Mouse (Mus musculus) embryo, embryonic 9.5 days (tissue): ENCODE data around the gene Pus1.
A peak's percentile ranks its signal among the peaks of the same experiment; 100 is the strongest.
"Not testable (repeated sequence)": the region's sequence is repeated elsewhere in the genome, so short reads cannot be mapped to it uniquely, and the experiment has no call there.

Experiments
- DNase-seq: peaks from one replicate; pipeline ENCODE4 v3.0.0-alpha.2; 2017; ENCODE audit errors: extremely low spot score

Pus1 gene

GRCm38 (mm10) chr5:110781529-110782238 is 1.2 kb upstream of the Pus1 start:
- no peak for DNase-seq

- no peak for DNase-seq
Measured at GRCm38 (mm10) chr5:110780761-110781528, 486 bp upstream of the Pus1 start.

GRCm38 (mm10) chr5:110779276-110779997 is 1.0 kb downstream of the Pus1 start:
- no peak for DNase-seq

- DNase-seq, result no peak
Measured at GRCm38 (mm10) chr5:110778263-110778662, 2.2 kb downstream of the Pus1 start.

GRCm38 (mm10) chr5:110776141-110776540 is 4.3 kb downstream of the Pus1 start:
- no peak for DNase-seq

GRCm38 (mm10) chr5:110774511-110774910 is 5.9 kb downstream of the Pus1 start:
- no peak for DNase-seq

GRCm38 (mm10) chr5:110772945-110773344 is 7.5 kb downstream of the Pus1 start:
- not testable (repeated sequence) for DNase-seq

- peak; percentile 100 for DNase-seq
Measured at GRCm38 (mm10) chr5:110770448-110771158, 9.9 kb downstream of the Pus1 start, which contains the start of gene Ep400. Gene Ep400, minus strand, starts transcription at chr5:110770717.

- no peak for DNase-seq
Measured at GRCm38 (mm10) chr5:110770031-110770445, 10.4 kb downstream of the Pus1 start.

GRCm38 (mm10) chr5:110769272-110769671 is 11.2 kb downstream of the Pus1 start:
- no peak for DNase-seq

GRCm38 (mm10) chr5:110763890-110764289 is 16.6 kb downstream of the Pus1 start:
- no peak for DNase-seq

GRCm38 (mm10) chr5:110745021-110745420 is 35.4 kb downstream of the Pus1 start:
- no peak for DNase-seq

GRCm38 (mm10) chr5:110739496-110740275 is 40.8 kb downstream of the Pus1 start:
- no peak for DNase-seq

GRCm38 (mm10) chr5:110735606-110736005 is 44.9 kb downstream of the Pus1 start:
- DNase-seq, result no peak

- no peak for DNase-seq
Measured at GRCm38 (mm10) chr5:110733231-110733823, 47.1 kb downstream of the Pus1 start.

- DNase-seq, result no peak
Measured at GRCm38 (mm10) chr5:110731227-110731626, 49.2 kb downstream of the Pus1 start.

GRCm38 (mm10) chr5:110727850-110728249 is 52.6 kb downstream of the Pus1 start:
- no peak for DNase-seq
